Mouse (Mus musculus) hindbrain, embryonic 12.5 days (tissue): ENCODE measurements around the gene Phox2a. TPM values are rescaled to one million over a fixed set of nuclear protein-coding genes. Genes with fewer than 3 reads are reported as not detected.

Source experiments
- ATAC-seq: fragments of 200-750 bp; cut with Nextera tagmentation; 2 replicates; pipeline ENCODE4 v1.8.0; 2017; ENCODE audit warnings: moderate TSS enrichment; ENCODE audit not compliant: low FRiP score
- H3K27ac ChIP-seq: fragments of 300-500 bp; sonication (generic); 2 replicates; pipeline ENCODE4 v1.5.1; 2016; ENCODE audit warnings: mild to moderate bottlenecking
- H3K27me3 ChIP-seq: fragments of 300-500 bp; sonication (generic); 2 replicates; pipeline ENCODE4 v1.6.1; 2016; ENCODE audit warnings: mild to moderate bottlenecking
- H3K36me3 ChIP-seq: fragments of 300-500 bp; sonication (generic); 2 replicates; pipeline ENCODE4 v1.6.1; 2016; ENCODE audit warnings: mild to moderate bottlenecking
- H3K4me1 ChIP-seq: fragments of 300-500 bp; sonication (generic); 2 replicates; pipeline ENCODE4 v1.6.1; 2016
- H3K4me2 ChIP-seq: fragments of 300-500 bp; sonication (generic); replicated peaks from 2 replicates; pipeline ENCODE4 v1.6.1; 2016; ENCODE audit warnings: mild to moderate bottlenecking
- H3K4me3 ChIP-seq: fragments of 300-500 bp; sonication (generic); 2 replicates; pipeline ENCODE4 v1.5.1; 2016; ENCODE audit warnings: mild to moderate bottlenecking
- H3K9ac ChIP-seq: fragments of 300-500 bp; sonication (generic); 2 replicates; pipeline ENCODE4 v1.6.1; 2016; ENCODE audit warnings: mild to moderate bottlenecking, moderate library complexity
- H3K9me3 ChIP-seq: fragments of 300-500 bp; sonication (generic); replicated peaks from 2 replicates; pipeline ENCODE4 v1.6.1; 2016; ENCODE audit warnings: mild to moderate bottlenecking
- WGBS: fragments of 180-500 bp; shearing (Covaris S2); methylation state at CpG from one replicate; pipeline ENCODE4 v1.1.7; 2016; 5-methylcytosine and 5-hydroxymethylcytosine counted together
- polyA plus RNA-seq: library from polyadenylated mRNA; unstranded; fragments of >200 nt; fragmentation: Nextera tagmentation; extraction: Ambion mirVana; gene quantifications from 2 replicates; pipeline ENCODE4 v1.2.1, GENCODE M21; 2016

Gene Phox2a
- polyA plus RNA-seq, 1 experiment from 2014 or later, result 3.8 TPM

DNA sequence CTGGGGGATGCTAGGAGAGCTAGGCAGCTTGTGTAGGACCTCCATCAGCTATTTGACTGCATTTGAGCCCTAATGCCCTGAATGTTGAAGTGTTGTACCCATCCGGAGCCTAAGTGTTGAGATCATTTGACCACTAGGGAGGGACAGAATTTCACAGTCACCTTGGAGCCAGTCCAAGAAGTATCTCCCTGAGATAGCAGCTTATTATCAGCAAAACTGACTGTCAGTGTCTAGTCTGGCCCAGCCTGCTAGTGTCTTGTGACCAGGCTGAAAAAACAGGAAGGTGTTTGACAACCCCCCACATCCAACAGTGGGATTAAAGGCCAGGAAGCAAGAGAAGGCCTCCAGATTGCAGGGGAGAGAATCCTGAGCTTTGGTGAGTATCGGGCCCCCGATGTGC is 53.2 kb downstream of the Phox2a start:
- no peak overlapping the region for H3K27ac ChIP-seq
- whole genome bisulfite sequencing, result 87% methylated on average over 3 of the region's 3 CpGs
- H3K9me3 ChIP-seq, result no peaks in the 10 kb centered on the region
- H3K9ac ChIP-seq, result no peak overlapping the region
- no peaks in the 10 kb centered on the region for H3K27me3 ChIP-seq
- H3K4me1 ChIP-seq, result no peaks in the 10 kb centered on the region
- ATAC-seq, result no peak
- H3K4me3 ChIP-seq, result no peak overlapping the region
- H3K4me2 ChIP-seq, result no peak overlapping the region
- H3K36me3 ChIP-seq, result no peaks in the 10 kb centered on the region

Other genes starting within 250 kb of the Phox2a start
- not detected in 2 replicates for gene Art2b, start 232.7 kb upstream of the Phox2a start, polyA plus RNA-seq
- 37.8 and 38.4 TPM in 2 replicates for gene Clpb, start 154.7 kb upstream of the Phox2a start, polyA plus RNA-seq
- 38.6 and 41.9 TPM in 2 replicates for gene Inppl1, start 19.9 kb downstream of the Phox2a start, polyA plus RNA-seq
- 1.7 and 1.9 TPM in 2 replicates for gene Folr2, start 38.9 kb downstream of the Phox2a start, polyA plus RNA-seq
- 74.9 and 86.7 TPM in 2 replicates for gene Anapc15, start 45.4 kb downstream of the Phox2a start, polyA plus RNA-seq
- gene Folr1, start 52.5 kb downstream of the Phox2a start, polyA plus RNA-seq, result 11.5 and 12.7 TPM in 2 replicates
- gene Lamtor1, start 87.6 kb downstream of the Phox2a start, polyA plus RNA-seq, result 129 and 130 TPM in 2 replicates
- gene Tomt, start 88.0 kb downstream of the Phox2a start, polyA plus RNA-seq, result 0.48 and 0.81 TPM in 2 replicates
- gene Lrrc51, start 115.6 kb downstream of the Phox2a start, polyA plus RNA-seq, result 9.4 and 10.1 TPM in 2 replicates
- gene Numa1, start 115.8 kb downstream of the Phox2a start, polyA plus RNA-seq, result 99.2 and 100 TPM in 2 replicates
- gene Il18bp, start 200.4 kb downstream of the Phox2a start, polyA plus RNA-seq, result 3.9 and 5.4 TPM in 2 replicates
- 29.2 and 31.6 TPM in 2 replicates for gene Rnf121, start 247.2 kb downstream of the Phox2a start, polyA plus RNA-seq
- 34.6 and 37.3 TPM in 2 replicates for gene Xndc1, start 247.2 kb downstream of the Phox2a start, polyA plus RNA-seq
- gene Xntrpc, start 247.4 kb downstream of the Phox2a start, polyA plus RNA-seq, result 2.5 and 3.0 TPM in 2 replicates